Comparison of ENCODE assay signal across 8 mouse cellular contexts in the genomic region with DNA sequence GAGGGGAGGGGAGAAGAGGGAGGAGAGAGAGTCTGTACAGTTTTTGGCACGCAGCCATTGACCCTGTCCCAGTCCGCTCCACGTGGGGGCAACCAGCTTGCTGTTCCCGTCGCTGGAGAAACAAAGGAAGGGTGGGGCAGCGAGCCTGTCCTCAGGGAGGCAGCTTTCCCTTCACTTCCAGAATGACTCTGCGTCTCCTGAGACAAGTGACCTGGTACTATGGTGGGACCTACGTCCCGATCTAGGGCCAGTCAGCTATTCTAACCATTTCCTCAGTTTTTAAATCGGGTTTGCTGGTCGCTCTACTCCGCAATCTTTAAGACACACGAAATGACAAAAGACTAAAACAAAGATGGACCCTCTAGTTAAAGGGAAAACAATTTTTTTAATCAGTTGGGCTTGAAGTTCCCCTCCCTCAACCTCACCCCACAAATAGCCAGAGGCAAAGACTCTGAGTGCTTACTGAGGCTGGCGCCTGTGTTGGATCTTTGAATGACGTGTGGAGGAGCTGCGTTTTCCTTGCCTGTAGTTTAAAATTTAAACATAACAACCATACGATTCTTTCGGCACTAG. TPM values are rescaled to one million over a fixed set of nuclear protein-coding genes. Genes with fewer than 3 reads are reported as not detected.
DNase-seq lines count a peak whose midpoint lies in the region; ATAC-seq and TF ChIP-seq lines count a peak whose summit lies in the region.
"Had no signal": no experiment of that assay in that cellular context is flagged by ENCODE, and none has a peak within 500 bp of the region (broad histone marks: within the 10 kb centered on the region; RNA-seq: fewer than 3 reads in every experiment).

No protein-coding gene starts in this region.

- WGBS in cerebellum, adult 2 months = 4% methylated on average over 18 of the region's 18 CpGs
- WGBS in hindbrain, embryonic 11.5 days = 6% methylated on average over 18 of the region's 18 CpGs
- WGBS in limb, embryonic 10.5 days = 8% methylated on average over 18 of the region's 18 CpGs
- 2% methylated on average over 18 of the region's 18 CpGs for WGBS in small intestine, adult 2 months

- H3K27ac ChIP-seq in cerebellum, adult 2 months (ENCODE audit: insufficient read depth, low read length) = no peak overlapping the region
- peak overlapping the region; percentile 2; the same call in 1 of the 2 replicates for H3K27ac ChIP-seq in hindbrain, embryonic 11.5 days (ENCODE audit: low read depth, low read length)
- peak overlapping the region; percentile 93 for H3K27ac ChIP-seq in limb, embryonic 10.5 days
- H3K27ac ChIP-seq in small intestine, adult 2 months (ENCODE audit: insufficient read depth, low read depth, low read length) = no peak overlapping the region

- H3K9me3 ChIP-seq in hindbrain, embryonic 11.5 days (ENCODE audit: control insufficient read depth, low read length) = no peaks in the 10 kb centered on the region
- H3K9me3 ChIP-seq in limb, embryonic 10.5 days (replicated peaks) = no peaks in the 10 kb centered on the region

- no peak for TF ChIP-seq CTCF in cerebellum, adult 2 months (IDR thresholded peaks at IDR 0.05; ENCODE audit: borderline replicate concordance, insufficient read depth, low read depth, low read length)
- TF ChIP-seq CTCF in small intestine, adult 2 months (IDR thresholded peaks at IDR 0.05; ENCODE audit: extremely low read depth, insufficient read length, insufficient replicate concordance, low read depth, low read length) = no peak

- no peak for TF ChIP-seq POLR2A in cerebellum, adult 2 months (IDR thresholded peaks at IDR 0.05; ENCODE audit: borderline replicate concordance, insufficient read depth, low read length)
- TF ChIP-seq POLR2A in small intestine, adult 2 months (IDR thresholded peaks at IDR 0.05; ENCODE audit: low read depth, low read length) = no peak

- ATAC-seq in hindbrain, embryonic 11.5 days (ENCODE audit: low FRiP score) = peak; percentile 78

- peak overlapping the region; percentile 40 for H3K9ac ChIP-seq in hindbrain, embryonic 11.5 days (ENCODE audit: low read depth, low read length)

- peak overlapping the region; percentile 50 for H3K4me2 ChIP-seq in hindbrain, embryonic 11.5 days (replicated peaks; ENCODE audit: low read depth, low read length)

- DNase-seq in adipocyte (ENCODE audit: low spot score) = peak; percentile 31
- peak; percentile 55 to 60 for DNase-seq in cerebellum, adult 2 months
- peak; percentile 21 to 29 for DNase-seq in frontal cortex, postnatal 14 days (ENCODE audit: low spot score in 2 of 2)
- peak; percentile 83 for DNase-seq in hindbrain, embryonic 11.5 days (ENCODE audit: low spot score)
- DNase-seq in limb, embryonic 10.5 days (ENCODE audit: low spot score) = peak; percentile 83
- peak; percentile 65 for DNase-seq in mesoderm, embryonic 11.5 days (ENCODE audit: low read depth, low spot score)

- H3K4me1 ChIP-seq in cerebellum, adult 2 months (ENCODE audit: control insufficient read depth, insufficient read depth, low read length) = no peaks in the 10 kb centered on the region
- H3K4me1 ChIP-seq in hindbrain, embryonic 11.5 days (replicated peaks; ENCODE audit: control insufficient read depth, insufficient read depth, low read length) = peaks cover 2% of the 10 kb centered on the region; the same call in 1 of the 2 replicates
- peaks cover 40% of the 10 kb centered on the region for H3K4me1 ChIP-seq in limb, embryonic 10.5 days
- H3K4me1 ChIP-seq in small intestine, adult 2 months (ENCODE audit: control insufficient read depth, insufficient read depth, insufficient read length, low read length) = peaks cover 22% of the 10 kb centered on the region

- H3K27me3 ChIP-seq in cerebellum, adult 2 months (ENCODE audit: control insufficient read depth, insufficient read depth, low read length) = no peaks in the 10 kb centered on the region; the same call in 1 of the 2 replicates
- peaks cover 13% of the 10 kb centered on the region; the same call in 1 of the 2 replicates for H3K27me3 ChIP-seq in hindbrain, embryonic 11.5 days (ENCODE audit: control insufficient read depth, insufficient read depth, low read length)
- H3K27me3 ChIP-seq in limb, embryonic 10.5 days (ENCODE audit: low read depth, poor library complexity, severe bottlenecking) = peaks cover 24% of the 10 kb centered on the region
- H3K27me3 ChIP-seq in small intestine, adult 2 months (ENCODE audit: control insufficient read depth, insufficient read depth, low read length) = peaks cover 18% of the 10 kb centered on the region

- no peaks in the 10 kb centered on the region for H3K36me3 ChIP-seq in hindbrain, embryonic 11.5 days (ENCODE audit: control insufficient read depth, insufficient read depth, low read length)
- H3K36me3 ChIP-seq in limb, embryonic 10.5 days = no peaks in the 10 kb centered on the region
- H3K36me3 ChIP-seq in small intestine, adult 2 months (ENCODE audit: control insufficient read depth, insufficient read depth, low read length) = no peaks in the 10 kb centered on the region

- peak overlapping the region; percentile 68 for H3K4me3 ChIP-seq in cerebellum, adult 2 months (replicated peaks; ENCODE audit: insufficient read depth, low read depth, low read length)
- peak overlapping the region; percentile 1; the same call in 1 of the 2 replicates for H3K4me3 ChIP-seq in hindbrain, embryonic 11.5 days (ENCODE audit: low read depth, low read length)
- peak overlapping the region; percentile 40 for H3K4me3 ChIP-seq in limb, embryonic 10.5 days
- H3K4me3 ChIP-seq in small intestine, adult 2 months (ENCODE audit: low read depth, low read length) = peak overlapping the region; percentile 49

RNA-seq across cellular contexts. Expression of gene Shisal2a, which starts 4.6 kb away (rescaled TPM):
- polyA plus RNA-seq in cerebellum, adult 2 months (2012; rRNA removed) = 0.36 and 0.73 TPM in 2 replicates
- polyA plus RNA-seq in hindbrain, embryonic 11.5 days (2014; fragmentation: Nextera tagmentation; extraction: Ambion mirVana) = 2.0 and 3.2 TPM in 2 replicates
- polyA plus RNA-seq in limb, embryonic 10.5 days (2016; fragmentation: Nextera tagmentation; extraction: Ambion mirVana) = 1.5 and 5.6 TPM in 2 replicates
- polyA plus RNA-seq in small intestine, adult 2 months (2012; rRNA removed) = 0.20 TPM in 1 of 2 replicates, not detected in the other
- polyA plus RNA-seq: large intestine, adult 2 months had no signal

RNA-seq across cellular contexts. Expression of gene Gpx7, which starts 19.0 kb away (rescaled TPM):
- polyA plus RNA-seq in cerebellum, adult 2 months (2012; rRNA removed) = 7.0 and 8.3 TPM in 2 replicates
- 47.3 and 52.8 TPM in 2 replicates for polyA plus RNA-seq in hindbrain, embryonic 11.5 days (2014; fragmentation: Nextera tagmentation; extraction: Ambion mirVana)
- polyA plus RNA-seq in limb, embryonic 10.5 days (2016; fragmentation: Nextera tagmentation; extraction: Ambion mirVana) = 40.6 and 44.3 TPM in 2 replicates
- 2.4 and 3.4 TPM in 2 replicates for polyA plus RNA-seq in small intestine, adult 2 months (2012; rRNA removed)

RNA-seq across cellular contexts. Expression of gene Coa7, which starts 59.8 kb away (rescaled TPM):
- 15.9 and 16.8 TPM in 2 replicates for polyA plus RNA-seq in cerebellum, adult 2 months (2012; rRNA removed)
- 42.1 and 53.1 TPM in 2 replicates for polyA plus RNA-seq in hindbrain, embryonic 11.5 days (2014; fragmentation: Nextera tagmentation; extraction: Ambion mirVana)
- 68.2 and 71.3 TPM in 2 replicates for polyA plus RNA-seq in limb, embryonic 10.5 days (2016; fragmentation: Nextera tagmentation; extraction: Ambion mirVana)
- polyA plus RNA-seq in small intestine, adult 2 months (2012; rRNA removed) = 7.3 and 11.1 TPM in 2 replicates

Comparison
In these comparisons a context has a peak if more than half of its experiments do, and no peak if none do; other contexts are left out.
1. DNase-seq: peak in every context shown above with its lines; median percentile 83 in hindbrain, embryonic 11.5 days; 83 in limb, embryonic 10.5 days; 65 in mesoderm, embryonic 11.5 days; 58 in cerebellum, adult 2 months; 31 in adipocyte; 25 in frontal cortex, postnatal 14 days.
2. H3K27ac ChIP-seq: peak in hindbrain, embryonic 11.5 days (single experiment) and limb, embryonic 10.5 days (single experiment); none in cerebellum, adult 2 months (single experiment) and small intestine, adult 2 months (single experiment).
3. H3K4me3 ChIP-seq: peak in every context shown above with its lines; median percentile 68 in cerebellum, adult 2 months; 49 in small intestine, adult 2 months; 40 in limb, embryonic 10.5 days; 1 in hindbrain, embryonic 11.5 days.